Mouse (Mus musculus) brain, embryonic 14.5 days (tissue): ENCODE data around the gene Crocc2.

Experiments used
- CTCF ChIP-seq: fragments of 200-500 bp; IDR thresholded peaks from 2 replicates; pipeline ENCODE4 v1.5.1; 2012; ENCODE audit warnings: inconsistent platforms, mild to moderate bottlenecking, moderate library complexity, borderline replicate concordance; ENCODE audit not compliant: insufficient read depth, insufficient read length; ENCODE audit errors: extremely low read depth
- POLR2A ChIP-seq: fragments of 200-500 bp; IDR thresholded peaks from 2 replicates; pipeline ENCODE4 v1.6.1; 2012; ENCODE audit warnings: mild to moderate bottlenecking, inconsistent platforms, borderline replicate concordance; ENCODE audit not compliant: poor library complexity, insufficient read depth, insufficient read length, severe bottlenecking; ENCODE audit errors: extremely low read depth

DNA sequence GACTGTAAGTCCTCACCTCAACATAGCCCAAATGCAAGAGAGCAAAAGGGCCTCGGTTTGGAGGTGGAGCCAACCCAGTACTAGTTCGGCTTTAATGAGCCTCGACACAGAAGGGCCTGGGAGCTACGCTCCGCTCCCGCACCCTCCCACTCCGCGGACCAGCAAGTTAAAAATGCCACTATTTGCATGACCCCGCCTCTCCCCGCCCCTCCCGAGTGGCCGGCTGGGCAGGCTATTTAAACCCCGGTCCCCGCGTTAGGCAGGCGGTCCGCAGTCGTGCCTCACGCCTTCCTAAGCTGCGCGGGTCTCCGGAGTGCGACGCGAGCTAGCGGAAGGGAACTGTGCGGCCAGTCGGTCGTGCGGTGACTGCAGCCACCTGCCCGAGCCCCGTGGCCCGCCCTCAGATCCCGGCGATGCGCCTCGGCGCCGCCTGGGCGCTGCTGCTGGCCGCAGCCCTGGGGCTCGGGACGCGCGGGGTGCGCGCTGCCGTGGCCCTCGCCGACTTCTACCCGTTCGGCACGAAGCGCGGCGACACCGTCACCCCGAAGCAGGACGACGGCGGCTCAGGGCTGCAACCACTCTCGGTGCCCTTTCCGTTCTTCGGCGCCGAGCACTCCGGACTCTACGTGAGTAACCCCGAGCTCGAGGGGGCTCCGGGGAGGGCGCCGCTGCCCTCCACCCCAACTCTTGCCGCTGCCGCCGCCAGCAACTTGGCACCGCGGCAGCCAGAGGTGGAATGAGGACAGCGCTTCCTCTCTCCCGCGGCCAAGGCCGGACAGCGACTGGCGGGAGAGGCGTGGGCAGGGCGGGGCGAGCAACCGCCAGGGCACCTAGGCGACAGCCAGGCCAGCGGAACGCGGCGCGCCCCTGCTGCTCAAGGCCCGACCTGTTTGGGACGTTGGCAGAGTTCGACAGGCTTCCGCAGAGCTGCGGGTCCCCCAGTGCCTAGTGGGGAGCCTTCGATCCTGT lies 67.3 kb downstream of the Crocc2 start, which contains the start of gene Sned1:
- TF ChIP-seq CTCF (no peak), POLR2A (no peak)
